Mouse (Mus musculus) spleen, adult 2 months (tissue): Measurements from ENCODE around the gene Shank3. TPM values are rescaled to one million over a fixed set of nuclear protein-coding genes. Genes with fewer than 3 reads are reported as not detected.
A peak's percentile ranks its signal among the peaks of the same experiment; 100 is the strongest.

Experiments
- DNase-seq, 2 experiments: peaks; one replicate each; pipeline versions ENCODE4 v3.0.0 to v3.0.0-alpha.2; 2012 to 2021; ENCODE audit warnings: low spot score in 2 of 2, low read depth in 1 of 2
- H3K27ac ChIP-seq: fragments of 200-500 bp; 2 replicates; pipeline ENCODE4 v1.5.1; 2012; ENCODE audit warnings: low read length, inconsistent platforms; ENCODE audit not compliant: insufficient read depth
- H3K27me3 ChIP-seq: fragments of 200-500 bp; 2 replicates; pipeline ENCODE4 v1.6.1; 2012; ENCODE audit warnings: mild to moderate bottlenecking, moderate library complexity, low read length, inconsistent platforms; ENCODE audit not compliant: control insufficient read depth, insufficient read depth
- H3K36me3 ChIP-seq: fragments of 200-500 bp; 2 replicates; pipeline ENCODE4 v1.6.1; 2012; ENCODE audit warnings: mild to moderate bottlenecking, low read length, inconsistent platforms; ENCODE audit not compliant: control insufficient read depth, insufficient read depth
- H3K4me1 ChIP-seq: fragments of 200-500 bp; 2 replicates; pipeline ENCODE4 v1.6.1; 2011; ENCODE audit warnings: inconsistent platforms; ENCODE audit not compliant: control insufficient read depth, insufficient read depth, insufficient read length
- H3K4me3 ChIP-seq: fragments of 200-500 bp; 2 replicates; pipeline ENCODE4 v1.5.1; 2011; ENCODE audit warnings: mild to moderate bottlenecking, inconsistent platforms; ENCODE audit not compliant: insufficient read depth, insufficient read length; ENCODE audit errors: extremely low read depth
- CTCF ChIP-seq: fragments of 200-500 bp; IDR thresholded peaks from 2 replicates; pipeline ENCODE4 v1.5.1; 2011; ENCODE audit warnings: mild to moderate bottlenecking, inconsistent platforms; ENCODE audit not compliant: insufficient read depth, insufficient read length, insufficient replicate concordance; ENCODE audit errors: extremely low read depth
- POLR2A ChIP-seq: fragments of 200-500 bp; IDR thresholded peaks from 2 replicates; pipeline ENCODE4 v1.6.1; 2011; ENCODE audit warnings: low read depth, low read length, inconsistent platforms
- WGBS: fragments of 180-500 bp; shearing (Covaris S2); methylation state at CpG from one replicate; pipeline ENCODE4 v1.1.7; 2018; 5-methylcytosine and 5-hydroxymethylcytosine counted together
- polyA plus RNA-seq: library from polyadenylated mRNA; depleted of rRNA; stranded (reverse); fragments of >200 nt; gene quantifications from 2 replicates; pipeline ENCODE4 v1.2.3, GENCODE M21; 2012; rRNA removed

The Shank3 gene
- polyA plus RNA-seq, 1 experiment = 24.6 TPM

DNA sequence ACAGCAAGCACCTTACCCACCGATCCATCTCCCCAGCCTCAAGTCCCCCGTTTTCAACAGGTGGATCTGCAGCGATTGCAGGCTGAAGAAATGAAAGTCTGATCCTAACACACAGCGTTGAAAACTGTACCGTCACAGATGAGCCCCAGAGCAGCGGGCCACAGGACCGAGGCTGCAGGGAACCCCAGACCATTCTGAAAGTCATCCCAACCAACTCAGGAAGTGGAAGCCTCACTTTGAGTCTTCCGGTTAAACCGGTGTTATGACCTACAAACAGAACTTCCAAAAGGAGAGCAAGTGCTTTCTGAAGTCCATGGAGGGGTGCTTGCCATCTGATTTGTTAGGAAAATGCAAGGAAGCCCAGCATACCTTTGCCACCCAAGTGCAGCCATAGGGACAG is 108.5 kb downstream of the Shank3 start:
- H3K36me3 ChIP-seq = no peaks in the 10 kb centered on the region
- DNase-seq = no peak
- no peaks in the 10 kb centered on the region for H3K27me3 ChIP-seq
- H3K27ac ChIP-seq = no peak overlapping the region
- TF ChIP-seq CTCF (no peak), POLR2A (no peak)
- 7% methylated on average over 9 of the region's 9 CpGs for WGBS
- peak overlapping the region; percentile 31 for H3K4me3 ChIP-seq
- H3K4me1 ChIP-seq = no peaks in the 10 kb centered on the region

Other genes with a start within 250 kb of the Shank3 start
- gene Sbf1, start 184.3 kb upstream of the Shank3 start, polyA plus RNA-seq = 320 and 349 TPM in 2 replicates
- gene Adm2, start 176.9 kb upstream of the Shank3 start, polyA plus RNA-seq = 3.5 and 6.5 TPM in 2 replicates
- 0.31 and 1.4 TPM in 2 replicates for gene Miox, start 165.2 kb upstream of the Shank3 start, polyA plus RNA-seq
- gene Lmf2, start 144.0 kb upstream of the Shank3 start, polyA plus RNA-seq = 51.5 and 53.6 TPM in 2 replicates
- gene Ncaph2, start 143.9 kb upstream of the Shank3 start, polyA plus RNA-seq = 113 and 131 TPM in 2 replicates
- 26.6 and 28.4 TPM in 2 replicates for gene Sco2, start 125.8 kb upstream of the Shank3 start, polyA plus RNA-seq
- gene Tymp, start 122.6 kb upstream of the Shank3 start, polyA plus RNA-seq = 2.9 and 4.6 TPM in 2 replicates
- gene Odf3b, start 120.3 kb upstream of the Shank3 start, polyA plus RNA-seq = 1.5 and 1.6 TPM in 2 replicates
- 0.02 TPM in 1 of 2 replicates, not detected in the other for gene Klhdc7b, start 114.7 kb upstream of the Shank3 start, polyA plus RNA-seq
- not detected in 2 replicates for gene Syce3, start 89.1 kb upstream of the Shank3 start, polyA plus RNA-seq
- 1.7 and 1.8 TPM in 2 replicates for gene Cpt1b, start 73.8 kb upstream of the Shank3 start, polyA plus RNA-seq
- gene C730034F03Rik, start 70.0 kb upstream of the Shank3 start, polyA plus RNA-seq = 0.75 and 0.82 TPM in 2 replicates
- gene Gm44502, start 69.9 kb upstream of the Shank3 start, polyA plus RNA-seq = 2.0 and 2.2 TPM in 2 replicates
- gene Chkb, start 69.7 kb upstream of the Shank3 start, polyA plus RNA-seq = 62.6 and 72.1 TPM in 2 replicates
- 0.02 TPM in 1 of 2 replicates, not detected in the other for gene Mapk8ip2, start 45.7 kb upstream of the Shank3 start, polyA plus RNA-seq
- 31.3 and 31.5 TPM in 2 replicates for gene Arsa, start 22.2 kb upstream of the Shank3 start, polyA plus RNA-seq
- 0.79 and 1.1 TPM in 2 replicates for gene Acr, start 68.7 kb downstream of the Shank3 start, polyA plus RNA-seq
- 2.9 and 3.1 TPM in 2 replicates for gene Rabl2, start 92.3 kb downstream of the Shank3 start, polyA plus RNA-seq